Mouse (Mus musculus) natural killer cell, adult 2 months (primary cell): ENCODE measurements at regions not wholly inside any gene's neighbourhood (a gene's known extent, or its start where the extent isn't known, plus 50 kb on each side); places are given as distances from the start of the nearest gene placed in this dataset.
A peak's percentile ranks its signal among the peaks of the same experiment; 100 is the strongest.

Source experiments
- DNase-seq, 2 experiments: peaks; one replicate each; pipeline ENCODE4 v3.0.0; 2022; ENCODE audit warnings: low spot score in 2 of 2

- no peak for DNase-seq
Measured at GRCm38 (mm10) chr14:24945716-24946115, 458.8 kb downstream of the Rps24 start.

GRCm38 (mm10) chr14:24947084-24947483, 460.2 kb downstream of the Rps24 start:
- no peak for DNase-seq

DNA sequence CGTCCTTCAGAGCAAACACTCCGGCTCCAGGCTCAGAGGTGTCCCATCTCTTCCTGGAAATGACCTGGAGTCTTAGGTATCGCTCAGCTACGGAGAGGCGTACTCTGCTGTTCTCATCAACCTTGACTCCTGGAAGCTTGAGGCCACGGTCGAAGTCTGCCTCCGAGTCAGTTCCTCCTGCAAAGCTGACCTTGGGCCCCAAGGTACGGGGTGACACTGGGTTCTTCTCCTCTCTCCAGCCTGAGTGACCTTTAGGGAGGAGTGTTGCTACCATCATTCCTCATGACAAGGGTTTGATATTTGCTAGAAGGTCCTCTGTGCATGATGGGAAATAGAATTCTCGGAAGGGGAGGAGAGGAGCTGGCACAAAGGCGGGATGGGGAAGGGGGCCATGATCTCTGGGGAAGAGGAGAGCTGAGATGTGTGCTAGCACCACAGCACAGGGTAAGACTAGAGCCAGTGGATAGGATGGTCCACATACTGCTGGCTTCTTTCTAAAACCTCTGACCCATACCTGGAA, 469.0 kb downstream of the Rps24 start:
- no peak for DNase-seq

DNA sequence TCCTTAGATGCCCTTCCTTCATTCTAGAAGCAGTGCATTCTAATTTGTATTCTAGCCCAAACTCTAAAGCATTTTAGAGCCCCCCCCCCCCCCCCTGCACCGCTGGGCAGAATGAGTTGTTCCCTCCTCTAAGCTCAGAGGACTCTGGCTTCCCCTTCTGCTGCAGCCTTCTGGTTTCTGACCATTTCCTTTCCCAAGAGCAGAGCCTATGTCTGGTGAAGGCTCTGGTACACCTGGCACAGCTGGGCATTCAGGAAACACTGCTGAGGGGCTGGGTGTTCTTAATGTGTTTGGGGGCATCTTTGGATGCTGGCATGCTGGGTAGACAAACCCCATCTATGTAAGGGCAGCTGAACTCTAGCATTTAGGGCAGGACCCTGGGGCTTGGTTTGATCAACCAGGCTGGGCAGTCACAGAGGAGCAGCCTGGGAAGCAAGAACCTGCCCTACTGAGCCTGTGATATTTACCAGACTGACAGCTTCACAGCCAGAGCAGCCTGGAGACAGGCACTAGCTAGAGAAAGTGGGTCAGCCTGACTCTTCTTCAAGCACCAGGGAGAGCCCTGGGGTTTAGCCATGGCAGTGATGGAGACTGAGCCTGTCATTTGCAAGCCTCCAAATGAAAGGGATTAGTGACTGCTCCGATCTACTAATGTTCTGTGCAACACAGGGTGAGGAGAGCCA, 469.7 kb downstream of the Rps24 start:
- no peak for DNase-seq

DNA sequence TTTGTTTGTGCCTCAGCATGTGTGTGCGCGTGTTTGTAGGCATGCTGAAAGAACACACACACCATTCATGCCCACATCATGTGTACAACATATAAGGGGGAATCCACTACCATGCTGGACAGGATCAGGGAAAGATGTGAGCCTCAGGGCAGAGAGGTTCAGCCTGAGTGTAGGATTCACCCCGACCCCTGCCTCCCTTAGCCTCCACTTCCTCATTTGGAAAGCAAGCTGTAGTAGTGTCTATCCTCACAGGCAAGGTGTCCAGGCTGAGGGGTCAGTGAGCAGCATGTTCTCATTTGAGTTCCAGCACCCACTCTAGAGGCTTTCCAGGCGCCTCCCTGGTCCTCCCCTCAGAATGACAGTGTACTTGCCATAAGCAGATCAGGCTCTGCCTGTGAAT, 470.5 kb downstream of the Rps24 start:
- no peak for DNase-seq

GRCm38 (mm10) chr14:24958821-24959220, 471.9 kb downstream of the Rps24 start:
- no peak for DNase-seq

- DNase-seq = no peak
Measured at GRCm38 (mm10) chr14:24959401-24959800, 472.5 kb downstream of the Rps24 start.

DNA sequence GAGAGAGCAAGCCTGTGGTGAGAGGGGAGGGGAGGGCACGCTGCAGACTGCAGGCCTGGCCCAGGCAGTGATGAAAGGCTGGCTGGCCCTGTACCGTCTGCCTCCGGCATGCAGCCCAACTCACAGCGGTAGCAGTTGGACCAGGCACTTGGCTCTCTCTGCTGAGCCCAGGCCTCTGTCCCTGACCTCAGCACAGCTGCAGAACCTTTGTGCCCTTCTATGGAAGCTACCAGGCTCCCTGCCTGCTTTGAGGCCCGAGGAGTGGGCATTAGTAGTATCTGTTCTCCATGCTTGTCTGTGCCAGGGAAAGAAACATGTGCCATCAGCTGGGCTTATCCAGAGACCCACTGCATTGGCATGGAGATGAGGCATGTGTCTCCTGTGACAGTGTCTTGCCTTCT, 473.2 kb downstream of the Rps24 start:
- no peak for DNase-seq

- no peak for DNase-seq
Measured at GRCm38 (mm10) chr14:24960875-24961274, 473.9 kb downstream of the Rps24 start.

DNA sequence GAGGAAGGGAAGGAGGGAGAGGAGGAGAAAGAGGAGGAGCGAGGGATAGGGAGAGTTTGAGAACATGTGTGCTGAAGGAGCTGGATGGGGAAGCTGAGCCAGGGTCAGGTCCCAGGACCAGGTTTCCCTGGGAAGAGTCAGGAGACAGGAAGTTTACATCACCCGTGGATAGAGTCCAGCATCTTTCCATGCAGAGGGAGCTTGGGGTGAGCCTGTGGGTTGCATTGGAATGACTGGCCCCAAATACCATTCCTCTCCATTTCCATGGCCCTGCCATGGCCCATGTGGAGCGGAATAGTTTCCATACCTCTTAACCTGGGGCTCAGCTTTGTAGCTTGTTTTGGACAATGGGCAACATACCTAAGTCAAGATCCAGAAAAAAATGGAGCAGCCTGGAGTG, 474.8 kb downstream of the Rps24 start:
- DNase-seq = no peak

DNA sequence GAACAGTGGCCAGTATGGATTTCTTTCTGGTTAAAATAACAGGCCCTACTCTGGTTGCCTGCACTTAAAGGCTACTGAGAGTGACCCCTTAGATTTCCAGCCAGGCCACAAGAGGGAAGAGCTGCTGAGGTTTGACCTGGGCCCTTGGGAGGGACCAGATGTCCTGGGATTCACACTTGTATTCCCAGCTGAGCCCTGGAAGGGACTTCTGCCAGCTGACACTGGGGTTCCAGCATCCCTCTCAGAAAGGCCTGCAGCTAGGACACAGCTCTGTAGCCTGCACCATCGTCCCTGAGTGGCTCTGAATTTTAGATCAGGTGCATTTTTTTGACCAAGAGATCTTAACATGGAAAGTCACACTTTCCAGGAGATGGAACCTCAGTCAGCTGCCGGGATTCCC, 482.7 kb downstream of the Rps24 start:
- no peak for DNase-seq

- no peak for DNase-seq
Measured at GRCm38 (mm10) chr14:24972357-24972756, 485.4 kb downstream of the Rps24 start.

- DNase-seq = no peak
Measured at GRCm38 (mm10) chr14:24973039-24973438, 485.9 kb upstream of the Zmiz1 start.

DNA sequence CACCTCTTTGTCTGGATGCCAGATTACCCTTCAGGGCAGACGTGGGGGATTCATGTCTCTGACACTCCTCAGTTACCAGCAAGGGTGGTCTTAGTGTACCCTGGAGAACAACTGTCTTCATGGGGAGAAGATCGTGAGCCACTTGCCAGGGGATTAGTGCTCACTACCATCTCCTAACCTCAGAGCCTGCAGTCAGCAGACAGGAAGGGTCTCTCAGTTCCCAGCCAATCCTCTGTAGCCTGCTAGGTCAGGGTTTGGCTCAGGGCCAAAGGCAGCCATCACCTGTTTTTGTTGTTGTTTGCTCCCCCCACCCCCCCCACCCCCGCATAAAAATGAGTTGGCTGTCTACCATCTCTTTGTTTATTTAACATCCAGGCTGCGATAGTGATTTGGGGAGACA, 485.4 kb upstream of the Zmiz1 start:
- DNase-seq = no peak

DNA sequence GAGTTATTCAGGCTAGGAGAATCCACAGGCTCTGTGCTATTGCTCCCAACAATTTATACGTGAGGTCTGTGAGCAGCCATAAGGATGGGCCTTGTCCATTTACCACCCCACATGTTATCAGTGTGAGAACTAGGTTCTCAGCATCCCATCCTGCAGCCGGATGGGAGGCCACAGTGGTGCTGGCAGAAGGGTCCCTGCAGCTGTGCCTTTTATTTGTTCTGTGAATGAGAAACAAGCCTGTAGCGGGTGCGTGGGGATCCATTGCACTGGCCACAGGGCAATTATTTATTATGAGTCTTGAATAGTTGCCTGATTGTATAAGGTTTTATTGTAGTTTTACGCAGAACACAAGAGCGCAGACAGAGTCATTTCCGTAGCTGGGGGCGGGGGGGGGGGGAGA, 476.5 kb upstream of the Zmiz1 start:
- no peak for DNase-seq

DNA sequence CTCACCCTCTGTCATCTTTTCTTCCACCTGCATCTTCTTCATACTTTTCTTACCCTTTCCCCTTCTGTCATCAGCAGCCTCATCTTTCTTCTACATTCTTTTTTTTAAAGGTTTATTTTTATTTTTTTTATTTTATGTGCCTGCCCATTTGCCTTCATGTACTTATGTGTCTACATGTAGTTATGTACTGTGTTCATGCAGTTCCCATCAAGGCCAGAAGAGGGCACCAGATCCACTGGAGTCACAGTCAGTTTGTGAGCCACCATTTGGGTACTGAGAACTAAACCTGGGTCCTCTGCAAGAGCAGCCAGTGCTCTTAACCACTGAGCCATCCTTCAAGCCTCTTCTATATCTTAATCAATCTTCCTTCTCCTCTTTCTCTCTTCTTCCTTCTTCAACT, 475.7 kb upstream of the Zmiz1 start:
- peak in 1 of 2 experiments; percentile 2 for DNase-seq

GRCm38 (mm10) chr14:24985806-24986359, 473.1 kb upstream of the Zmiz1 start:
- no peak for DNase-seq

GRCm38 (mm10) chr14:24986404-24986803, 472.6 kb upstream of the Zmiz1 start:
- DNase-seq = no peak

DNA sequence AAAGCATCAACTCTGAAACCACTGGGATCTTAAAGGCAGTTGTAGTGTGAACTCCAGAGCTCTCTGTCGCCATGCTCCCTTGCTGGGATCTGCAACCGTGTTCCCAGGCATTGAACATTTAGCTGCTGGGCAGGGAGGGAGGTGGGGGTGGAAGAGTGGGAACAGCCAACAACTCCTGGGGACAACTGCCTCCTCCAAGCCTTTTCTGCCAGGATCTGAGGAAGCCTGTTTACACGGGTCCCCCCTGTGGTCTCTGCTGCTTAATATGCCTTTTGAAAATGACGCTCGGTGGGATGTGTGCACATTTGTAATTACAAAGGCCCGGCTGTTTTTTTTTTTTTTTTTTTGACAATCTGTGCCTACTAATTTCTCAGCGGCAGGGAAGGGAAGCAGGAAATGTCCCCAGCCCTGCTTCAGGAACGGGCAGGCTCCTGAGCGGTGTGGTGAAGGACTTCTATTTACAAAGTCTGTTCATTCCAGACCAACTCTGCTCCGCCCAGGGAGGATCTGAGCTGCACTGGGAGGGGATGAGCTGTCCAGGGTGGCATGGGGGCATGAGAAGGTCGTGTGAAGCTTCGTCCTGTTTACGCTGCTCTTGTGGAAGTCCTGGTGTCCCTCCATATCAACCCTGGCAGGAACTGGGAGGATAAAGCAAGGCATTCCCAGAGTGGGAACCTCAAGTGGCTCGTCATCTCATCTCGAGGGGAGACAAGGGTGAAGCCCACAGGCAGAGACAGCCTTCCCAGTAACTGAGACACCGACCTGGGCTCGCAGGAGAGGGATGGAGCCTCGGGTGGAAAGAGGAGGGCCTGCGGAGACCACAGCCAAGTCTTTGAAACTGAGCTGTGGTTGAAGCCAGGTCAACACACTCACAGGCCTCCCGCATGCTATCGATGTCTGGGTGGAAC, 465.0 kb upstream of the Zmiz1 start:
- DNase-seq = no peak

DNA sequence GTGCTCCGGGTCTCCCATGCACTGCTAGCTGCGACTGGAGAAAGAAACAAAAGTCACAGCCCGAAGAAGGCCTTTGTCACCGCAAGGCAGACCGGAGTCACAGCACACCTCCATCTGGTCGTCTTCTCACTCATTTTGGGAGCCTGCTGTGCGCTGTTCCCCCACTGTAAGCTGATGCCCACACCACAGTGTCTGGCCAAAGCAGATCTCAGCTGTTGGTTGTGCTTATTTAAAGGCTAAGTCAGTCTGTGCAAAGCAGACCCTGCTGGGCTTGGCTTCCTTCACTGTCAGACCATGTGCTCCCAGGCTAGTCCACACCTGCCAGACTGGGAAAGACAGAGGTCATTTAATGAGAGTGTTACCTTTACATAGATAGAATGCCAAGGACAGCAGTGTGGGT, 463.8 kb upstream of the Zmiz1 start:
- DNase-seq = no peak

GRCm38 (mm10) chr14:24997786-24998509, 461.0 kb upstream of the Zmiz1 start:
- DNase-seq = no peak

- DNase-seq = no peak
Measured at GRCm38 (mm10) chr14:24999008-24999572, 459.9 kb upstream of the Zmiz1 start.
